Comparison of ENCODE assay signal across 14 mouse cellular contexts in genomic region chr4:97626002-97626720, GRCm38 (mm10).
DNase-seq lines count a peak whose midpoint lies in the region; ATAC-seq and TF ChIP-seq lines count a peak whose summit lies in the region.
"Had no signal": no experiment of that assay in that cellular context is flagged by ENCODE, and none has a peak within 500 bp of the region (broad histone marks: within the 10 kb centered on the region; RNA-seq: fewer than 3 reads in every experiment).

No protein-coding gene starts in this region.

- H3K27me3 ChIP-seq in kidney, postnatal 0 days (ENCODE audit: insufficient read depth, low read length), result no peaks in the 10 kb centered on the region
- H3K27me3 ChIP-seq in embryonic facial prominence, embryonic 10.5 days (replicated peaks; ENCODE audit: low read depth, poor library complexity, severe bottlenecking), result peaks cover 8% of the 10 kb centered on the region
- no peaks in the 10 kb centered on the region for H3K27me3 ChIP-seq in hindbrain, embryonic 11.5 days (ENCODE audit: control insufficient read depth, insufficient read depth, low read length)
- H3K27me3 ChIP-seq: stomach, embryonic 15.5 days had no signal

- DNase-seq in kidney, postnatal 0 days (ENCODE audit: low spot score), result peak; percentile 24
- no peak for DNase-seq in kidney, postnatal 14 days
- peak; percentile 51 for DNase-seq in Muller cell, postnatal 12 days (ENCODE audit: inconsistent ontology term)
- DNase-seq in embryonic facial prominence, embryonic 10.5 days (ENCODE audit: low spot score), result peak; percentile 45
- DNase-seq in hindbrain, embryonic 11.5 days (ENCODE audit: low spot score), result no peak
- DNase-seq in yolk sac, embryonic 10.5 days (ENCODE audit: low spot score), result no peak
- no peak for DNase-seq in urinary bladder, postnatal 14 days (ENCODE audit: low spot score)
- DNase-seq: cerebellum, adult 9-10 months; gastrocnemius, adult 2 months; lung, postnatal 4 days had no signal

- H3K4me2 ChIP-seq in kidney, postnatal 0 days (ENCODE audit: low read length), result no peak overlapping the region
- no peak overlapping the region for H3K4me2 ChIP-seq in hindbrain, embryonic 11.5 days (replicated peaks; ENCODE audit: low read depth, low read length)
- H3K4me2 ChIP-seq: heart, embryonic 12.5 days; liver, embryonic 11.5 days; stomach, embryonic 15.5 days had no signal

- H3K4me1 ChIP-seq in kidney, postnatal 0 days (replicated peaks; ENCODE audit: insufficient read depth, low read length), result no peaks in the 10 kb centered on the region
- peaks cover 56% of the 10 kb centered on the region for H3K4me1 ChIP-seq in embryonic facial prominence, embryonic 10.5 days
- H3K4me1 ChIP-seq in hindbrain, embryonic 11.5 days (replicated peaks; ENCODE audit: control insufficient read depth, insufficient read depth, low read length), result peaks cover 7% of the 10 kb centered on the region; the same call in 1 of the 2 replicates

- WGBS in kidney, postnatal 0 days, result 34% methylated on average over 16 of the region's 16 CpGs
- WGBS in embryonic facial prominence, embryonic 10.5 days, result 24% methylated on average over 16 of the region's 16 CpGs
- WGBS in hindbrain, embryonic 11.5 days, result 40% methylated on average over 16 of the region's 16 CpGs

- no peak for TF ChIP-seq CTCF in kidney, postnatal 0 days (IDR thresholded peaks at IDR 0.05; ENCODE audit: low read depth)

- no peak overlapping the region for H3K4me3 ChIP-seq in kidney, postnatal 0 days (replicated peaks; ENCODE audit: low read depth, low read length)
- no peak overlapping the region for H3K4me3 ChIP-seq in embryonic facial prominence, embryonic 10.5 days
- H3K4me3 ChIP-seq in hindbrain, embryonic 11.5 days (ENCODE audit: low read depth, low read length), result no peak overlapping the region
- H3K4me3 ChIP-seq: gastrocnemius, adult 2 months; heart, embryonic 12.5 days; left cerebral cortex, adult 2 months; stomach, embryonic 15.5 days had no signal

- H3K36me3 ChIP-seq in kidney, postnatal 0 days (ENCODE audit: insufficient read depth, low read length), result no peaks in the 10 kb centered on the region
- H3K36me3 ChIP-seq in embryonic facial prominence, embryonic 10.5 days (replicated peaks), result no peaks in the 10 kb centered on the region
- H3K36me3 ChIP-seq in hindbrain, embryonic 11.5 days (ENCODE audit: control insufficient read depth, insufficient read depth, low read length), result no peaks in the 10 kb centered on the region
- H3K36me3 ChIP-seq: heart, embryonic 12.5 days; stomach, embryonic 15.5 days had no signal

- no peak overlapping the region for H3K9ac ChIP-seq in kidney, postnatal 0 days (ENCODE audit: low read depth, low read length)
- no peak overlapping the region for H3K9ac ChIP-seq in hindbrain, embryonic 11.5 days (ENCODE audit: low read depth, low read length)
- H3K9ac ChIP-seq: heart, embryonic 12.5 days; stomach, embryonic 15.5 days had no signal

- no peak overlapping the region for H3K27ac ChIP-seq in kidney, postnatal 0 days
- H3K27ac ChIP-seq in embryonic facial prominence, embryonic 10.5 days (replicated peaks), result peak overlapping the region; percentile 74
- H3K27ac ChIP-seq in hindbrain, embryonic 11.5 days (ENCODE audit: low read depth, low read length), result peak overlapping the region; percentile 27; the same call in 1 of the 2 replicates
- H3K27ac ChIP-seq: gastrocnemius, adult 2 months; left cerebral cortex, adult 2 months; stomach, embryonic 15.5 days had no signal

- 0 out of 2 replicates have a peak, but pooled peaks have one; percentile 55 for ATAC-seq in kidney, postnatal 0 days (replicated peaks; ENCODE audit: low FRiP score, low read depth)
- peak; percentile 25; the same call in 1 of the 2 replicates for ATAC-seq in hindbrain, embryonic 11.5 days (ENCODE audit: low FRiP score)

- no peaks in the 10 kb centered on the region for H3K9me3 ChIP-seq in kidney, postnatal 0 days (replicated peaks; ENCODE audit: low read length)
- H3K9me3 ChIP-seq in embryonic facial prominence, embryonic 10.5 days, result no peaks in the 10 kb centered on the region
- no peaks in the 10 kb centered on the region for H3K9me3 ChIP-seq in hindbrain, embryonic 11.5 days (ENCODE audit: control insufficient read depth, low read length)
- H3K9me3 ChIP-seq: heart, embryonic 12.5 days; stomach, embryonic 15.5 days had no signal

Comparison
In these comparisons a context has a peak if more than half of its experiments do, and no peak if none do; other contexts are left out.
1. DNase-seq: peak in kidney, postnatal 0 days (single experiment), Muller cell, postnatal 12 days (single experiment) and embryonic facial prominence, embryonic 10.5 days (single experiment); none in kidney, postnatal 14 days (single experiment), hindbrain, embryonic 11.5 days (single experiment), yolk sac, embryonic 10.5 days (single experiment) and urinary bladder, postnatal 14 days (single experiment).